Mouse (Mus musculus): ENCODE measurements around the gene Rnf8. TPM values are rescaled to one million over a fixed set of nuclear protein-coding genes. Genes with fewer than 3 reads are reported as not detected.

The Rnf8 gene
- polyA plus RNA-seq, 1 experiment = 72.1 TPM

DNA sequence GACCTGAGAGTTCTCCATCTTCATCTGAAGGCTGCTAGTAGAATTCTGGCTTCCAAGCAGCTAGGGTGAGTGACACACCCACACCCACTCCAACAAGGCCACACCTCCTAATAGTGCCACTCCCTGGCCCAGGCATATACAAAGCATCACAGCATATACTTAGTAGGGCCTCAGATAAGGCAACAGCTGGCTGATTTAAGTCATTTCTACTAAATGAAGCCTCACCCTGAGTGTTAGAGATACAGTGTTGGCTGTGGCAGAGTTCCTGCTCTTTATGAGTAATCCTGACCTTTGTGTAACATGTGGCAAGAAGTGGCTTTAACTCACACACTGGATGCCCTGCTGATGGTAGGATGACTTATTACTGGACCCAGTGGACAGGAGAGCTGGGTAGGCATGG is 55.3 kb downstream of the Rnf8 start:
- Histone ChIP-seq H3K4me1 (ENCODE audit: control insufficient read depth, insufficient read depth, low read length) (peaks cover 28% of the 10 kb centered on the region), H3K27me3 (ENCODE audit: control insufficient read depth, insufficient read depth, low read length) (no peaks in the 10 kb centered on the region), H3K27ac (ENCODE audit: insufficient read depth, low read length) (no peak overlapping the region), H3K4me3 (replicated peaks; ENCODE audit: insufficient read depth, low read depth, low read length) (no peak overlapping the region)
- TF ChIP-seq POLR2A (IDR thresholded peaks at IDR 0.05; ENCODE audit: borderline replicate concordance, insufficient read depth, low read length) (no peak), CTCF (IDR thresholded peaks at IDR 0.05; ENCODE audit: borderline replicate concordance, insufficient read depth, low read depth, low read length) (no peak)
- no peak for DNase-seq

DNA sequence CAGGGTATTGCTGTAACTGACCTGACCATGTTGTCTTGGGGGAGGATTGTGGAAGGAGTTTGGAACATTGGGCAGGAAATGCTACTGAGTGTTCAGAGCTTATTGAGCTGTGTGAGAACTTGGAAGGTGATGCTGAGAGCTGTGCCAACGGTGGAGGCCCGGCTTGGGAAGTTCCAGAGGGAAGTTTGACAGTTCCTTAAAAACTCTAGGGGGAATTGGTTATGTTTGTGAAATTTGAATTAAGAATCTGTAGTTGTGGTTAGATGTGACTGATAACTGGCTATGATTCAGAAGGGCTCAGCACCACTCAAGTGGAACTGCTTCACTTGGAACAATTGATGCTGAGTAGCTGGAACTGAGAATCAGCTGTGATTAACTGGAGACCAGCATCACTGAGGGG is 56.4 kb downstream of the Rnf8 start:
- H3K27me3 ChIP-seq (ENCODE audit: control insufficient read depth, insufficient read depth, low read length) = no peaks in the 10 kb centered on the region
- peaks cover 28% of the 10 kb centered on the region for H3K4me1 ChIP-seq (ENCODE audit: control insufficient read depth, insufficient read depth, low read length)
- TF ChIP-seq POLR2A (IDR thresholded peaks at IDR 0.05; ENCODE audit: borderline replicate concordance, insufficient read depth, low read length) (no peak), CTCF (IDR thresholded peaks at IDR 0.05; ENCODE audit: borderline replicate concordance, insufficient read depth, low read depth, low read length) (no peak)
- H3K4me3 ChIP-seq (replicated peaks; ENCODE audit: insufficient read depth, low read depth, low read length) = no peak overlapping the region
- DNase-seq = peak in 1 of 2 experiments; percentile 47
- 0 out of 2 replicates have a peak overlapping the region, but pooled peaks have one; percentile 7 for H3K27ac ChIP-seq (ENCODE audit: insufficient read depth, low read length)
- 10% methylated on average over 2 of the region's 2 CpGs for WGBS

DNA sequence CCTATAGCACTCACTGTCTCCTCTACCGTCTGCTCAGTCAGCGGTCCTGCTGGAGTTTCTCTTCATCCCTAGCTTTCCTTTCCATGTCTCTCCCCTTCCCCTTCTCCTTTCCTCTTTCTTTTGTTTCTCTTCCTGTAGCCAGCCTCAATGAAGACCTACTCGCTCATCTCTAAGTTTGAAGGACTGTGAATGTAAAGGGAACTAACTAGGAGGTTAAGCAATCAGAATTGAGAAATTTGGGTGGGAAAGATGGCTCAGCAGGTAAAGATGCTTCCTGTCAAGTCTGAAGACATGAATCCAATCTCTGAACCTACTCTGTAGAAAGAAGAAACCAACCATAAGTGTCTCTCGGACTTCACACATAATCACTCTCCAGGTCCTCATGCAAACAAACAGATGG is 58.7 kb downstream of the Rnf8 start:
- 97% methylated on average over 4 of the region's 4 CpGs for WGBS
- peaks cover 24% of the 10 kb centered on the region for H3K4me1 ChIP-seq (ENCODE audit: control insufficient read depth, insufficient read depth, low read length)
- DNase-seq = no peak

DNA sequence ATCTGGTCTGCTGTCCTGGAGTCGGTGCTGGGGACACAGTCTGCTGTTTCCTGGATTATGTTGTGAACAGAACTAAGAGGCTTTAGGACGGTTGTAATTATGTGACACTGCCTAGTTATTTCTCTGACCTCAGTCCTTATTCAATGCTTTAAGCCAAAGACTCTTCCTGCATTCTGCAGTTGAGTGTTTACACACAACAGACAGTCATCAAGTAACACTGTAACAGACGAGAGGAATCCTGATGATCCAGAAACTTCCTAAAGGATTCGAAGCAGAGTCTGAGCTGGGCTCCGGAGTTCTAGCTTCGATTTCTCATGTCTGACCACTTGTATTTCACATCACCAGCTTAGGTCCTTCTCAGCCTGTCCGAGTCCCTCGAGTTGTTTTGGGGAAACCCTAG is 63.9 kb downstream of the Rnf8 start:
- WGBS = 82% methylated on average over 8 of the region's 8 CpGs
- DNase-seq = no peak
- peaks cover 37% of the 10 kb centered on the region for H3K4me1 ChIP-seq (ENCODE audit: control insufficient read depth, insufficient read depth, low read length)
- H3K27me3 ChIP-seq (ENCODE audit: control insufficient read depth, insufficient read depth, low read length) = no peaks in the 10 kb centered on the region
- no peak for TF ChIP-seq POLR2A (IDR thresholded peaks at IDR 0.05; ENCODE audit: borderline replicate concordance, insufficient read depth, low read length)
- TF ChIP-seq CTCF (IDR thresholded peaks at IDR 0.05; ENCODE audit: borderline replicate concordance, insufficient read depth, low read depth, low read length) = no peak
- no peak overlapping the region for H3K4me3 ChIP-seq (replicated peaks; ENCODE audit: insufficient read depth, low read depth, low read length)
- H3K27ac ChIP-seq (ENCODE audit: insufficient read depth, low read length) = no peak overlapping the region

More for the DNA sequence above, 58.7 kb downstream of the Rnf8 start:
- Histone ChIP-seq H3K27ac (ENCODE audit: insufficient read depth, low read length) (no peak overlapping the region), H3K27me3 (ENCODE audit: control insufficient read depth, insufficient read depth, low read length) (no peaks in the 10 kb centered on the region), H3K4me3 (replicated peaks; ENCODE audit: insufficient read depth, low read depth, low read length) (no peak overlapping the region)
- no peak for TF ChIP-seq POLR2A (IDR thresholded peaks at IDR 0.05; ENCODE audit: borderline replicate concordance, insufficient read depth, low read length)
- TF ChIP-seq CTCF (IDR thresholded peaks at IDR 0.05; ENCODE audit: borderline replicate concordance, insufficient read depth, low read depth, low read length) = no peak

DNA sequence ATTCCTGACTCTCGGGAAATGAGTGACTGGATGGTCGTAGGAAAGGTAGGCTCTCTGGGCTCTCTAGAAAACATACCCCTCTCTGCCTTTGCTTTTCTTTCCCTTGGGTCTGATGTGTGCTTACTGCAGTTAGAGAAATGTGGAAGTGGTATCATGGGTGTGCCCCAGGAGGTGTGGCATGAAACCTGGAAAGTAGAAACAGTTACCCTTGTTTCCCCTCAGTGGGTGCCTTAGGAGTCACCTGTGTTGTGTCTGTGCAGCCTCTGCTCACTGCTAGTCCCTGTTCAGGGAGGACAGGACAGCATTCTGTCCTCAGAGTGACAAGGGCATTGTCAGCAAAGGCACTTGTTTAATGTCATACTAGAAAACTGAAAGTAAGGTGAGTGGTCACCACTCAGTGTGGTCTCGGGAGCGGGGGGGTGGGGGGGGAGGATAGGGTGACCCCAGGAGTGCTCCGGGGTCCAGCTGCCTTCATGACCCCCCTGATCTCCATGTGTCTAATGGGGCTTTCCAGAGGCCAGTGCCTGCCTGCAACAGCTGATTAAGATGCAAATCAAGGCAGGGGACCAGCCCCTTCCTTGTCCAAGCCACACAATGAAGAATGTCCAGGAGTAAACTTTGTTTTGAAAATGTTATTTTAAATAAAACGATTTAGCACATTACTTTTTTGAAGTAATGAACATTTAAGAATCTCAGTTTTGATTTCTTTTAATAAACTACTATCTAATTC is 64.6 kb downstream of the Rnf8 start:
- Histone ChIP-seq H3K4me3 (replicated peaks; ENCODE audit: insufficient read depth, low read depth, low read length) (no peak overlapping the region), H3K27ac (ENCODE audit: insufficient read depth, low read length) (no peak overlapping the region), H3K27me3 (ENCODE audit: control insufficient read depth, insufficient read depth, low read length) (no peaks in the 10 kb centered on the region), H3K4me1 (ENCODE audit: control insufficient read depth, insufficient read depth, low read length) (peaks cover 37% of the 10 kb centered on the region)
- TF ChIP-seq POLR2A (IDR thresholded peaks at IDR 0.05; ENCODE audit: borderline replicate concordance, insufficient read depth, low read length) (no peak), CTCF (IDR thresholded peaks at IDR 0.05; ENCODE audit: borderline replicate concordance, insufficient read depth, low read depth, low read length) (no peak)
- 48% methylated on average over 6 of the region's 6 CpGs for WGBS
- no peak for DNase-seq

DNA sequence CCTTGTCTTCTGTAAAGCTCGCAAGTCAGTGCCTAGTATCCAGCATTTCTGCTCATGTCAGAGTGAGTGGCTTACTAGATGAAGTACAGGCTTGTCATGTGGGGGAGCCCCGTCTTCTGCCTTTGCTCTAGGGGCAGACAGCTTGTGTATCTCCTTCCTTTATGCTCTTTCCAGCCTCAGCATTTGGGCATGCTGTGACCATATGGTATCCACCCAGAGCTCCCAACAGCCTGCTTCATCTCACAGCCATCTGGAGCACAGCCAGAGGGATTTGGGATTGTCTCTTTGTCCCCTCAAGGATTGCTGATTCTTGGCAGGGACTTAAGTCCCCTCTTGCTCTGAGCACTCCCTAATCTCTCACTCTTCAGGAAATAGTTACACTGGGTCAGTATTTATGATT is 65.6 kb downstream of the Rnf8 start:
- peaks cover 37% of the 10 kb centered on the region for H3K4me1 ChIP-seq (ENCODE audit: control insufficient read depth, insufficient read depth, low read length)
- no peaks in the 10 kb centered on the region for H3K27me3 ChIP-seq (ENCODE audit: control insufficient read depth, insufficient read depth, low read length)
- no peak overlapping the region for H3K4me3 ChIP-seq (replicated peaks; ENCODE audit: insufficient read depth, low read depth, low read length)
- 7% methylated on average over 2 of the region's 2 CpGs for WGBS
- peak overlapping the region; percentile 49; the same call in 1 of the 2 replicates for H3K27ac ChIP-seq (ENCODE audit: insufficient read depth, low read length)
- DNase-seq = peak; percentile 96 to 99
- TF ChIP-seq CTCF (IDR thresholded peaks at IDR 0.05; ENCODE audit: borderline replicate concordance, insufficient read depth, low read depth, low read length) (no peak), POLR2A (IDR thresholded peaks at IDR 0.05; ENCODE audit: borderline replicate concordance, insufficient read depth, low read length) (no peak)

DNA sequence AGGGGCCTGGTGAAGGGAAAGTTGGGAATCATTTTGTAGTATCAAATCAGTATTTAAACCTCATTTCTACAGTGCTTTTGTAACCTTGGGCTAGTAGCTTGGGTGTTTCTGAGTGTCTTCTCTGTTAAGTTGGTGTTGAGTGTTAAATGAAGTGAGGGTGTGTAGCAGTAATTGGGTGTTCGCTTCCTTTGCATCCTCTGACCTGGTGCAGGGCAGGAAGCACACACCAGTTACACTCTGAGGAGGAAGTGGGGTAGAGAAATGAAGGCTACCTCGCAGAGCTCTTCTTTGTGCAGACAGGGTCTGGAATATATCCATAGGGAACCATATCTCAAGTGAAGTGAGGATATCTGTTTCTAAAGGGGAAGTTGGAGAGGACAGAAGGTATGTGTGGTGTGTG is 66.3 kb downstream of the Rnf8 start:
- Histone ChIP-seq H3K27me3 (ENCODE audit: control insufficient read depth, insufficient read depth, low read length) (no peaks in the 10 kb centered on the region), H3K27ac (ENCODE audit: insufficient read depth, low read length) (peak overlapping the region; percentile 49; the same call in 1 of the 2 replicates), H3K4me1 (ENCODE audit: control insufficient read depth, insufficient read depth, low read length) (peaks cover 37% of the 10 kb centered on the region), H3K4me3 (replicated peaks; ENCODE audit: insufficient read depth, low read depth, low read length) (no peak overlapping the region)
- TF ChIP-seq CTCF (IDR thresholded peaks at IDR 0.05; ENCODE audit: borderline replicate concordance, insufficient read depth, low read depth, low read length) = no peak
- no peak for TF ChIP-seq POLR2A (IDR thresholded peaks at IDR 0.05; ENCODE audit: borderline replicate concordance, insufficient read depth, low read length)
- no peak for DNase-seq
- 91% methylated on average over 2 of the region's 2 CpGs for WGBS

DNA sequence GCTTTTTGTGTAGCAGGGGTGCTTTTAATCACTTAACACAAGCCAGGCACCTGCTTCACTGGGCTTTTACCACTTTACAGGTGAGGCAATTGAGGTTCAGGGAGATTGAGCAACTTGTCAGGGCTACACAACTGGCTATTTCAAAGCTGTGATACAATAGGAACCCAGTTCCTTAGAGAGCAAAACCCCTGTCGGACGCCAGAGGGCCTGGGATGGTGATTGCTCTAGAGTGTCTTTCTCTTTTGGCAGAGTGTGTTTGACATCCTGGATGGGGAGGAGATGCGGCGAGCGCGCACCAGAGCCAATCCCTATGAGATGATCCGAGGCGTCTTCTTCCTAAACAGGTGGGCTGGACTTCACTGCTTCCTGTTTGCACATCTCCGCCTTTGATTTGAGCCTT is 67.1 kb downstream of the Rnf8 start:
- Histone ChIP-seq H3K4me1 (ENCODE audit: control insufficient read depth, insufficient read depth, low read length) (peaks cover 36% of the 10 kb centered on the region), H3K4me3 (replicated peaks; ENCODE audit: insufficient read depth, low read depth, low read length) (no peak overlapping the region), H3K27me3 (ENCODE audit: control insufficient read depth, insufficient read depth, low read length) (no peaks in the 10 kb centered on the region), H3K27ac (ENCODE audit: insufficient read depth, low read length) (no peak overlapping the region)
- TF ChIP-seq CTCF (IDR thresholded peaks at IDR 0.05; ENCODE audit: borderline replicate concordance, insufficient read depth, low read depth, low read length) (no peak), POLR2A (IDR thresholded peaks at IDR 0.05; ENCODE audit: borderline replicate concordance, insufficient read depth, low read length) (no peak)
- WGBS = 75% methylated on average over 9 of the region's 9 CpGs
- no peak for DNase-seq

Measured in cerebellum, adult 2 months (tissue).